Mouse (Mus musculus) CH12.LX (cell line): ENCODE measurements around the gene Isoc2a. TPM values are rescaled to one million over a fixed set of nuclear protein-coding genes. Genes with fewer than 3 reads are reported as not detected.
"Not testable (repeated sequence)": the region's sequence is repeated elsewhere in the genome, so short reads cannot be mapped to it uniquely, and the experiment has no call there.

Experiments
- DNase-seq: peaks from one replicate; pipeline ENCODE4 v3.0.0-alpha.2; 2013; ENCODE audit errors: extremely low read depth
- H3K27ac ChIP-seq: 2 replicates; pipeline ENCODE4 v1.5.1; 2012; ENCODE audit warnings: low read depth, mild to moderate bottlenecking, control low read depth, moderate library complexity; ENCODE audit not compliant: insufficient read depth
- H3K27me3 ChIP-seq: replicated peaks from 2 replicates; pipeline ENCODE3; 2012; ENCODE audit warnings: inconsistent platforms
- H3K36me3 ChIP-seq, 2 experiments: replicated peaks in 1 of 2; 2 replicates each; pipeline versions ENCODE3 to v1.6.1; 2012; ENCODE audit warnings: inconsistent platforms in 1 of 2, low read length in 1 of 2, mild to moderate bottlenecking in 1 of 2, mixed read lengths in 1 of 2, moderate library complexity in 1 of 2; ENCODE audit not compliant: control insufficient read depth in 1 of 2, insufficient read depth in 1 of 2
- H3K4me1 ChIP-seq, 2 experiments: 2 replicates each; pipeline ENCODE4 v1.6.1; 2012; ENCODE audit warnings: inconsistent platforms in 1 of 2, moderate library complexity in 1 of 2; ENCODE audit not compliant: insufficient read depth in 2 of 2, control insufficient read depth in 1 of 2
- H3K4me2 ChIP-seq: 2 replicates; pipeline ENCODE4 v1.6.1; 2012; ENCODE audit warnings: low read depth, mild to moderate bottlenecking, control low read depth; ENCODE audit not compliant: poor library complexity, insufficient read depth, severe bottlenecking
- H3K4me3 ChIP-seq, 3 experiments: fragments of 150-350 bp in 1 of 3; sonication (generic) in 1 of 3; replicated peaks in 1 of 3; 2 replicates each; pipeline versions ENCODE3 to v1.5.1; 2011 to 2012; ENCODE audit warnings: low read depth in 2 of 3, low read length in 2 of 3, mild to moderate bottlenecking in 2 of 3, moderate library complexity in 2 of 3, control low read depth in 1 of 3, improper control_type of control experiment in 1 of 3, inconsistent platforms in 1 of 3, mixed read lengths in 1 of 3; ENCODE audit not compliant: poor library complexity in 1 of 3
- H3K79me2 ChIP-seq: replicated peaks from 2 replicates; pipeline ENCODE4 v1.6.1; 2012; ENCODE audit warnings: mild to moderate bottlenecking, moderate library complexity; ENCODE audit not compliant: control insufficient read depth, poor library complexity, insufficient read depth, severe bottlenecking; ENCODE audit errors: extremely low read depth
- H3K9ac ChIP-seq: 2 replicates; pipeline ENCODE4 v1.6.1; 2012; ENCODE audit warnings: low read depth, mild to moderate bottlenecking, control low read depth, moderate library complexity; ENCODE audit not compliant: insufficient read depth
- H3K9me3 ChIP-seq: replicated peaks from 2 replicates; pipeline ENCODE3; 2012; ENCODE audit warnings: low read length, inconsistent platforms, mixed read lengths
- CTCF ChIP-seq, 2 experiments: IDR thresholded peaks in 1 of 2; conservative IDR thresholded peaks in 1 of 2; 2 replicates each; pipeline ENCODE4 v1.5.1; 2011 to 2012; ENCODE audit warnings: low read depth in 2 of 2, low read length in 2 of 2, improper control_type of control experiment in 1 of 2, inconsistent platforms in 1 of 2, mild to moderate bottlenecking in 1 of 2, moderate library complexity in 1 of 2
- EP300 ChIP-seq: IDR thresholded peaks from 2 replicates; pipeline ENCODE4 v1.6.1; 2011; ENCODE audit warnings: low read length, improper control_type of control experiment
- IRF4 ChIP-seq: IDR thresholded peaks from 2 replicates; pipeline ENCODE4 v1.6.1; 2014; ENCODE audit warnings: low read depth, mild to moderate bottlenecking, inconsistent platforms, low read length, improper control_type of control experiment
- KAT2A ChIP-seq: IDR thresholded peaks from 2 replicates; pipeline ENCODE4 v1.6.1; 2012; ENCODE audit warnings: low read length, improper control_type of control experiment, inconsistent platforms; ENCODE audit not compliant: insufficient replicate concordance
- NELFE ChIP-seq: IDR thresholded peaks from 2 replicates; pipeline ENCODE4 v1.6.1; 2011; ENCODE audit warnings: low read depth, low read length, improper control_type of control experiment
- RAD21 ChIP-seq: IDR thresholded peaks from 2 replicates; pipeline ENCODE4 v1.6.1; 2011; ENCODE audit warnings: low read depth, mild to moderate bottlenecking, low read length, improper control_type of control experiment, moderate library complexity
- SMC3 ChIP-seq: IDR thresholded peaks from 2 replicates; pipeline ENCODE4 v1.6.1; 2011; ENCODE audit warnings: low read depth, low read length, improper control_type of control experiment
- TCF12 ChIP-seq: IDR thresholded peaks from 2 replicates; pipeline ENCODE4 v1.6.1; 2014; ENCODE audit warnings: low read depth, mild to moderate bottlenecking, inconsistent platforms, low read length, improper control_type of control experiment
- ZNF384 ChIP-seq: IDR thresholded peaks from 2 replicates; pipeline ENCODE4 v1.6.1; 2012; ENCODE audit warnings: low read depth, low read length, improper control_type of control experiment, inconsistent platforms
- dilution Hi-C: fragments of 300-500 bp; cut with MboI; formaldehyde crosslinking; loops from 2 replicates; pipeline ENCODE4 v1.14.3; 2020; ENCODE audit warnings: low sequenced_read_pairs; ENCODE audit not compliant: extremely low pct_unique_long_range_greater_than_20kb, extremely low pct_ligation_motif_present
- in situ Hi-C: fragments of 300-500 bp; cut with MboI; formaldehyde crosslinking; loops from 3 replicates; pipeline ENCODE4 v1.14.3; 2019; ENCODE audit warnings: low sequenced_read_pairs, low pct_ligation_motif_present, low pct_unique_long_range_greater_than_20kb, mixed read lengths
- polyA plus RNA-seq: library from polyadenylated mRNA; unstranded; fragments of >175 nt; gene quantifications from 2 replicates; pipeline ENCODE4 v1.2.1, GENCODE M21; 2012; ENCODE audit warnings: low read depth; ENCODE audit not compliant: insufficient read length
- total RNA-seq, 2 experiments: library from RNA; depleted of rRNA; stranded (reverse); fragments of 300-350 nt in 1 of 2; fragments of >200 nt in 1 of 2; gene quantifications; 2 replicates each; pipeline ENCODE4 v1.2.3; 2012 to 2014

Isoc2a gene
- total and polyA plus RNA-seq, 3 experiments: 8.4 to 15.4 (median 12.9) TPM

GRCm38 (mm10) chr7:4878186-4878585, 1.2 kb downstream of the Isoc2a start:
- Histone ChIP-seq H3K27ac (no peak overlapping the region), H3K79me2 (no peaks in the 10 kb centered on the region), H3K27me3 (no peaks in the 10 kb centered on the region), H3K4me3 (no peak overlapping the region), H3K4me2 (peak overlapping the region; percentile 99), H3K9me3 (peaks cover 3% of the 10 kb centered on the region), H3K4me1 (peaks cover 6 to 14% of the 10 kb centered on the region in 2 experiments), H3K9ac (no peak overlapping the region), H3K36me3 (peaks cover 0 to 9% of the 10 kb centered on the region in 2 experiments)
- TF ChIP-seq ZNF384 (0 out of 2 replicates have a peak, but pooled peaks have one; percentile 26), TCF12 (no peak), SMC3 (peak; percentile 80), RAD21 (peak; percentile 48), KAT2A (no peak), CTCF (conservative IDR thresholded peaks at IDR 0.05 in 1 of 2, IDR thresholded peaks at IDR 0.05 in 1 of 2; ENCODE audit: low read depth in 2 of 2, low read length in 2 of 2) (peak; percentile 9 to 77; a peak in 2 of 4 replicates)
- in situ Hi-C loops: no loop called here
- peak; percentile 42 for DNase-seq
- dilution Hi-C loops: no loop called here

- H3K9ac ChIP-seq, DNase-seq, H3K4me2 ChIP-seq, H3K9me3 ChIP-seq, H3K27ac ChIP-seq, H3K27me3 ChIP-seq, H3K36me3 ChIP-seq, in situ Hi-C loops, H3K4me3 ChIP-seq, dilution Hi-C loops, H3K79me2 ChIP-seq: not testable (repeated sequence)
- peaks cover 6 to 14% of the 10 kb centered on the region in 2 experiments for H3K4me1 ChIP-seq
Observed at GRCm38 (mm10) chr7:4879036-4879435, 2.1 kb downstream of the Isoc2a start.

- no peak overlapping the region for H3K4me2 ChIP-seq
- no peaks in the 10 kb centered on the region for H3K4me1 ChIP-seq
- no peak overlapping the region for H3K27ac ChIP-seq
- H3K9ac ChIP-seq: no peak overlapping the region
- H3K4me3 ChIP-seq: no peak overlapping the region
- H3K79me2 ChIP-seq: no peaks in the 10 kb centered on the region
- TF ChIP-seq EP300 (no peak), IRF4 (no peak), NELFE (no peak), ZNF384 (no peak)
- peaks cover 2 to 37% of the 10 kb centered on the region in 2 experiments for H3K36me3 ChIP-seq
- DNase-seq: no peak
- peaks cover 3% of the 10 kb centered on the region for H3K9me3 ChIP-seq
- no peaks in the 10 kb centered on the region for H3K27me3 ChIP-seq
- dilution Hi-C loops (no loop called here), in situ Hi-C loops (no loop called here)
Observed at GRCm38 (mm10) chr7:4886680-4887079, 9.7 kb downstream of the Isoc2a start.
